Comparison of ENCODE assay signal across 27 mouse cellular contexts in genomic region chr5:49255983-49256382, GRCm38 (mm10).
A peak's percentile ranks its signal among the peaks of the same experiment; 100 is the strongest.
DNase-seq lines count a peak whose midpoint lies in the region; ATAC-seq and TF ChIP-seq lines count a peak whose summit lies in the region.
"Had no signal": no experiment of that assay in that cellular context is flagged by ENCODE, and none has a peak within 500 bp of the region (broad histone marks: within the 10 kb centered on the region; RNA-seq: fewer than 3 reads in every experiment).

No protein-coding gene starts in this region.

- TF ChIP-seq CTCF in layer of hippocampus, adult 2 months (conservative IDR thresholded peaks at IDR 0.05) = no peak

- H3K27ac ChIP-seq in layer of hippocampus, adult 2 months = no peak overlapping the region
- H3K27ac ChIP-seq: embryonic facial prominence, embryonic 12.5 days; embryonic facial prominence, embryonic 15.5 days; forebrain, embryonic 12.5 days; forebrain, embryonic 15.5 days; heart, adult 2 months; heart, embryonic 10.5 days; heart, embryonic 13.5 days; hindbrain, embryonic 14.5 days; hindbrain, postnatal 0 days had no signal

- peak; percentile 84 for ATAC-seq in frontal cortex, adult (ENCODE audit: low TSS enrichment)
- no peak for ATAC-seq in CD4-positive, CD25-positive, alpha-beta regulatory T cell, adult 4 months
- ATAC-seq: forebrain, embryonic 15.5 days; hindbrain, postnatal 0 days; Patski had no signal

- H3K4me3 ChIP-seq in layer of hippocampus, adult 2 months = no peak overlapping the region
- H3K4me3 ChIP-seq: embryonic facial prominence, embryonic 12.5 days; embryonic facial prominence, embryonic 15.5 days; forebrain, embryonic 12.5 days; forebrain, embryonic 15.5 days; heart, adult 2 months; heart, embryonic 10.5 days; heart, embryonic 13.5 days had no signal

- no peak for DNase-seq in frontal cortex, postnatal 10 days (ENCODE audit: low spot score in 2 of 2)
- DNase-seq in layer of hippocampus, adult 2 months (ENCODE audit: low spot score in 2 of 2) = peak; percentile 15 to 19
- no peak for DNase-seq in layer of hippocampus, postnatal 25 days (ENCODE audit: extremely low spot score in 1 of 2, low spot score in 1 of 2)
- DNase-seq in left cerebral cortex, adult 9 months (ENCODE audit: low spot score in 2 of 2) = peak; percentile 7 to 15
- no peak for DNase-seq in left cerebral cortex, adult 8-10 months (ENCODE audit: low spot score in 2 of 2)
- DNase-seq: adrenal gland, postnatal 10 days; adrenal gland, postnatal 36 days; cerebellum, adult 11 months; cerebellum, adult 2 months; cerebellum, adult 9-11 months; cerebellum, postnatal 25 days; gastrocnemius, postnatal 10 days; gastrocnemius, postnatal 36 days; heart, adult 2 months; heart, postnatal 14 days; heart, postnatal 4 days had no signal

Comparison
In these comparisons a context has a peak if more than half of its experiments do, and no peak if none do; other contexts are left out.
1. DNase-seq: peak in layer of hippocampus, adult 2 months (2 of 2) and left cerebral cortex, adult 9 months (2 of 2); none in frontal cortex, postnatal 10 days (0 of 2), layer of hippocampus, postnatal 25 days (0 of 2) and left cerebral cortex, adult 8-10 months (0 of 2).